Mouse (Mus musculus) left cerebral cortex, adult 8-10 months (tissue): Measurements from ENCODE around the gene Igf1r. TPM values are rescaled to one million over a fixed set of nuclear protein-coding genes. Genes with fewer than 3 reads are reported as not detected.

Experiments
- DNase-seq, 2 experiments: peaks; one replicate each; pipeline ENCODE4 v3.0.0; 2022; ENCODE audit warnings: low spot score in 2 of 2
- total RNA-seq, 4 experiments: library from RNA; stranded (reverse); gene quantifications; 2 replicates each; pipeline ENCODE4 v1.2.4; 2022

Gene Igf1r
- total RNA-seq, 4 experiments from 2014 or later, result 43.3 to 49.3 (median 44.0) TPM

DNA sequence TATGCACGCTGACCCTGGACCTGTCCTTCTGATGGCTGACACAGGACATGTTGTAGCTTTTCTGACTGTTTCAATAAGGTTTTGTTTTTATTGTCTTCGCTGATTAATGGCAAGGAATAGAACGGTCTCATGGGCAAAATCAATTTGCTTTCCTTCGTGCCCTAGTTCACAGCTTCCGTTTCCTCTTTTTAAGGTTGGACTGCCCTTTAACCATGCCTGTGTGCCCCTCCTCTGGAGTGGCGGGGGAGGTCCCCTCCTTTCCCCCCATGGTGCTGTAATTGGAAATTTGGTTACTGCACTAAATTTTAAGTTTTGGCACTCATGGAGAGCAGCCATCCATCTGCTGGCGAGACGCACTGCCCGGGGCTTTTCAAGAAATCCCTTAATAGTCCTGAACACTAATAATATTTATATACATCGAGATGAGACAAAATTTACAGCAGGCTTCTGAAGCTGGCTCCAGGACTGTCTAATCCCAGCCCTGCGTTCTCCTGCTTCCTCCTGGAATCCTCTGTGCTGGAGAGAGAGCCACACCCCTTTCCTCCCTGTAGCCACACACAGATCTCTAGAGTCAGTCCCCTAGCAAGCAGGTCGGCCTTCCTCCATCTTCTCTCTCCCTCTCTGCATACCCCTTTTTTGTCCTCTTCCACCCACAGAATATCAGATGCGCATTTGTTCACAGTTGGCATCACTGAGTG lies 207.6 kb downstream of the Igf1r start:
- no peak for DNase-seq

DNA sequence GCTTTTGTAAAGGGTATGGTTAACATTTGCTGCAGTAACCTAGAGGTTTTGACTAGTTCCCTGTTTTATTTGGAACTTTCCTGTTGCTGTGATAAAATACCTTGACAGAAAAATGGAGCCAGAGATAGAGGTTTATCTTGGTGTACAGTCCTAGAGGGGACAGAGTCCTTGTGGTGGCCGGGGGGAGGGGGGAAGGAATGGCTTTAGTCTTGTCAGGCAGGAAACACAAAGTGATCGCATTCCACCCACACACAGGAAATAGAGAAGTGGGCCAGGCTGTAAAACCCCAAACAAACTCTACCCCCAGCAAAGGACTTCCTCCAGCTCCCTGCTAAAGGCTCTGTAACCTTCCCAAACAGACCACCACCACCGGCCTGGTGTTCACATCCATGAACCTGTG lies 211.4 kb downstream of the Igf1r start:
- no peak for DNase-seq

DNA sequence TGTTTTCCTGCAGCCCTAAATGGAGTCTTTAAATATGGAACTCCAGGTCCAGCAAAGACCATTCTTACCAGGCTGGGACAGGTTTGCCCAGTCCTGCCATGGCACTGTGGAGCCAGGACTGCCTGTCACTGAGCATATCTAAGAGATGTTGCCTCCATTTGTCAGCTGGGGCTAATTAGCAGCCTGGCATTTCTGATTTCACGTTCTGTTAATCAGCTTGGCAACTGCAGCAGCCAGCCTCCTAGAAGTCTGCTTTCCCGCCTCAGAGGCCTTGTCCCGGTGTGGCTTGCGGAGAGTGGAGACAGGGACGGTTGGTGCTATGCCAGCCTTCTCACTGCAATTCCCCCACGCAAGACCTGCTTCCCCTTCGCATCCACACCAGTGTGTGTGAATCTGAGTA lies 220.1 kb downstream of the Igf1r start:
- DNase-seq, result no peak

DNA sequence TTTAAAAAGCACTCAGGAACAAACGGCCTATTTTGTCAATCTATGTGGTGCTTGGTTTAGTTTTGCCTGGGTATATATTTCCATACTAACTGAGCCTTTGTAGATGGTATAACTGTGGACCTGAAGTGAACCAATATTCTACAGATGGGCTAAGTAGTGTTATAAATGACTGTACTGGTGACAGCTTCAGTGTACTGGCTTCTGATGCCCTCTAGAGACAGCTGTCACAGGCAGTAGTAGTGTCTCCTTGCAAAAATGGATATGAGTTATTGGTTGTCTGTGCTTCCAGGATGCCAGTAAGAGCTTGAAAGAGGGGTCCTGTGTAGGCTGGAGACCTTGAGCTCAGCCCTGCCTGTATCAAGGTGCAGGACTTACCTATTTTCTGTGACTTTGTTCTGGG lies 227.0 kb downstream of the Igf1r start:
- no peak for DNase-seq

DNA sequence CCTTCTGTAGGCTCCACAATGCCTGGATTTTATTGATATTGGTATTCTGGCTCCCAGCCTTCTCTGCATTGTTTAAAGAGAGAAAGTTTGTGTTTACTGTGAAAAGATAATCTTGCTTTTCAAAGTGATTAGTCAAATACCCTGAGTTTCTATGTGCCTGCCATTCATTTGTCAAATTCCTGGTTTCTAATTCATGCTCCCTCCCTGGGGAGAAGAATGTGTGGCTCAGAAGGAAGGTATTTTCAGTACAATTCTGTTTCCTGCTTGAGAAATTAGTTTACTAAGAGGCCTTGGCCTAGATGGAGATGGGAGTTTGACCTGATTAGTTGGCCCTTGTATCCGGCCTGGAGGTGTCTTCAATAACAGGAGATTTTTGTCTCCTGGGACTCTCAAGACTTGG lies 228.5 kb downstream of the Igf1r start:
- no peak for DNase-seq

DNA sequence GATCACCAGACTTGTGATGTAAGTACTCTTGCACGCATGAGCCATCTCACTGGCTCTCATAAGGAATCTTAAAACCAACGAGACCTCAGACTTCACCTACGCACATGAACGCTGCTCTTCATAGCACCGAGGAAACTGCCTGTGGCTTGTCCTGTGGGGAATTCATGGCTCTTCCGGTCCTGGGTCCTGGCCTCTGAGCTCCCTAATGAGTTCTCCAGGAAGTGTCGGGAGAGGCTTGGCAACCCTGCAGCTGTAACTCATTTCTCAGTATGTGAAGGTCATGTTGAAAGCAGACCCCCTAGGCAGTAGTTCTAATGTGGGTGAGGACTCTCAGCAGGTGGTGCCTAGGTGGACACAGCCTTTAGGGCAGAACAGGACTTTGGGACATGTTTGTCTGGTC lies 229.4 kb downstream of the Igf1r start:
- no peak for DNase-seq

DNA sequence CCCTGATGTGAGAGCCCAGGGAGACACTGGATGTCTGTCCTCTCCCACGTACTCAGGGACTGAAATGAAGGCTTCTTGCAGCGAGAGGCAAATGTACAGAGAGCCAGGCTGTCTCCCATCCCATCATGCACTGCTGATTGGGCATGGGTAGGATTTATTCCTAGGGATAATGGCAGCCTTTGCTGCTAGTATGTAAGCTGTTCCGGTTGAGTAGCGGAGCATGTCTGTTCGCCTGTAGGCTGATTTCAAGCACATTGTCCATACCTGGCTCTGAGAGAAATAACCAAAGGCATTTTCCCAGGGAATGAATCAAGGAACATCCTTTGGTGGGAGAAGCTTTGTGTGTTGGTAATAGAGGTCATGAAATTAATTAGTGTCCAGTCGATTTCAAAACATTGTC lies 230.1 kb downstream of the Igf1r start:
- DNase-seq, result no peak

DNA sequence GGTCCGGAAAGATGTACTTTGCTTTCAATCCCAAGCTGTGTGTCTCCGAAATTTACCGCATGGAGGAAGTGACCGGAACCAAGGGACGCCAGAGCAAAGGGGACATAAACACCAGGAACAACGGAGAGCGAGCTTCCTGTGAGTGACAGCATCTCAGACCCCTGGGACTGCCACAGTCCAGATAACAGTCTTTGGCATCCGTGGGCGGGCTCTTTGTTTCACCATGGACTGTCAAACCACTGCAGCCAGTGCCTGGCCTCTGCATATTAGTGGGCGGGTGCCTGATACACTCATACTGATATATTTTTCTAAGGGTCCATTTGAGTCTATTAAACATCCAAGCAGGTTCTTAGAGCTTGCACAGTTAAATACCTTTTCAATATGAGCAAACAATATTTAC lies 230.8 kb downstream of the Igf1r start:
- DNase-seq, result no peak

DNA sequence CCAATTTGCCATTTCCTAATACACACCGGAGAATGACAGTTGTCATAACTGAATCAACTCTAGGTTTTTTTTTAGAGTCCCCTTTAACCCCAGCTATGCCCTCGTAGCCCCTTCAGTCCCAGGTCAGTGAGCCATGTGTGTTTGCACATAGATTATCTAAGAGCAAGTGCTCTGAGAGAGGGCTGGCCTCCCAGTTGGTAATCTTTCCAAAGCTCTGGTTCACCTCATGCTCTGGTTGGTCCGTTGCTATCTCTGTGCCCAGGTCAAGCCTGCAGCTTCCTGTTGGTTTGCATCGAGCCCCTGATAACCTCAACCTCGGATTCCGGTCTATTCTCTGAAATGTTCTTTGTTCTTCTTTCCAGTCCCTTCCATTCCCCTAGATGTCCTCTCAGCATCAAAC lies 236.6 kb downstream of the Igf1r start:
- DNase-seq, result no peak

DNA sequence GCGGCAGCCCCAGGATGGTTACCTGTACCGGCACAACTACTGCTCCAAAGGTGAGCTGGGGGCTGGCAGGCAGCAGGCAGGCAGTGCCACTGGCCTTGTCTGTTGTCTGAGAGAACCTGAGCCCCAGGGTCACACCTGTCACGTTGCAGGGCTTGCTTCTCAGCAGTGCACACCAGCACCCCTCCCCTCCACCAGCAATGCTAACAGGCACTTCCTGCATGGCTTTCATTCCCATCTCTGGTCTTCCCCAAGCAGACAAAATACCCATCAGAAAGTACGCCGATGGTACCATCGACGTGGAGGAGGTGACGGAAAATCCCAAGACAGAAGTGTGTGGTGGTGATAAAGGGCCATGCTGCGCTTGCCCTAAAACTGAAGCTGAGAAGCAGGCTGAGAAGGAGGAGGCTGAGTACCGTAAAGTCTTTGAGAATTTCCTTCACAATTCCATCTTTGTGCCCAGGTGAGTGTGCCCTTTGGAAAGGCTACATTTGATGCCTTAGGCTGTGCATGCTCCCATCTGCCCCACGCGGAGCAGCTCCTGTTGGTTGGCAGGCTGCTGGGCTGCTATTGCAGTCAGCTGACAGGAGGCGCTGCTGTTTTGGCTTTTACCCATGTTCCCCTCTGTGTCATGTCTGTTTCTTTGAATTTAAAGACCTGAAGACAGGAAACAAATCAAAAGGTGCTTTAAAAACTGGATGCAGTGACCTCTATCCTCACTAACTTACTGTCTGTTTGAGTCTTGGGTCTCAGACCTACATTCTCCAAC lies 237.2 kb downstream of the Igf1r start:
- no peak for DNase-seq

DNA sequence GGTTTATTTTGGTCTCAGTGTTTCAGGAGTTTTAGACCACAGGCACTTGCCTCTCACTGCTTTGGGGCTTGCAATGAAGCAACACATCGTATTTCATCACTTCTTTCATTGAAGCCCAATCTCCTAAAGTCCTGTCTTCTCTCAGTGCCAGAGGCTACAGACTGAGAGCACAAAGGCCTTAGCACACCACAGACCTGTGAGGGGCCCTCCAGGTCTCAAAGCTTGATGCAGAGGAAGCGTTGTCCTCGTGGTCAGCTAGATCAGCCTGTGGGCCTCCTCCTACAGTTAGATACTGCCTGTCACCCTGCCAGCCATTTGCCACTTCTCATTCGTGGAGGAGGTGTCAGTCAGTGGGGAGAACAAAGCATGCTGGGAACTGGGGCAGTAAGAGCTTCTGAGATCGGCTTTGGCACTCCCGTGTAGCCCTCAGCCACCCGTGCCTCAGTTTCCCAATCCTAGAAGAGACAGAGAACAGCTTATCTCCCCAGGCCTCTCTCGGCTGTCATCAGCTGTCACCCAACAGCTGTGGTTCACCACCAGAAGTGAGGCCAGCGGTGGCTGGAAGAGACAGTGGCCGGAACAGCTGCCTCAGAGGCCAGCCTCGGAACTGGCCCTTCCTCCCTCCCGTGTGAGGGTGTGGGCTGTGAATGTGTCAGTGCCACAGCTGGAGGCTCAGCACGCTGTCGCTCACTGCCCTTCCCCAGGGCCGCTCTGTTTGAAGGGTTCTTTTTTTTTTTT lies 241.5 kb downstream of the Igf1r start:
- no peak for DNase-seq

DNA sequence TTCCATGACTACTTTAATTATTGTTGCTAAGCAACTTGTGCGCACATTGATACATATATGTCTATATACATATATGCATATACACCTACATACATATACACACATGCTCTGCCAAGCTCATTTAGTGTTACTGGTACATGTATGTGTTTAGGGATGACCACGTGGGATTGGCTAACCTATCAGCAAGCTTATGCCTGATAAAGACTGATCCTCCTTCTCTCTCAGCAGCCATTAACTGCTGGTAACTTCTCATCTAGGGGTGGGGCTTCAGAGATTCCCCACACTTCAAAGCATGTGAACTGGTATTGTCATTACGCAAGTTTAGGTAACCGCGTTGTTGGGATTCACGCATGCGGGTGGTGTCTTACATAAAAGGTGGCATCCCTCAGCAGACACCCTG lies 247.0 kb downstream of the Igf1r start:
- DNase-seq, result no peak

DNA sequence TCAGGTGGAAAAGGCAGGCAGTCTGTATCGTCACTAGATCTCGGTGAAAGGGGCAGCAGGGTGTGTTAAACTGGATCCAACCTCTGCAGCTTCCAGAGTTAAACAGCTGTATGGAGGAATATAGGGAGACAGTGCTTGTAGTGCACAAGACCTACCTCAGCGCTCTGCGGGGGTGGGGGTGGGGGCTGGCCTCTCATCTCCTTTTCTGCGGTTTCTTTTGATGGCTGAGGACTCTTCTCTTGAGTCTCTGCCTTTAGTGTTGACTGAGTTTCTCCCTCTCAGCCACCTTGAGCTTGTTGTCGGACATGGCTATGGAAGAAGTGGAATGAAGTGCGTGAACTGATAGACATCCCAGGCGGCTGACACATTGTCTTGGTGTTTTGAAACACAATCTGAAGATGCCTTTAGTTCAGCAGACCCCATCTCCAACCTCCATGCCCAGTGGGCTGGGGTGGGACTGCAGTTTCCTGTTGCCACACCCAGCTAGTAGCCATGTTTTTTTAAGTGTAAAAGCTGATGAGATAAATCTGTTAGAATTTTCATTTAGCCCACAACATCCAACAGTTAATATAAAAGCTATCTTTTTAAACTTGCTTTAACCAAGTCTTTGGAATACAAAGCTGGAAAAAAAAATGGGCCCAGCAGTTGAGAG lies 253.3 kb downstream of the Igf1r start:
- no peak for DNase-seq

DNA sequence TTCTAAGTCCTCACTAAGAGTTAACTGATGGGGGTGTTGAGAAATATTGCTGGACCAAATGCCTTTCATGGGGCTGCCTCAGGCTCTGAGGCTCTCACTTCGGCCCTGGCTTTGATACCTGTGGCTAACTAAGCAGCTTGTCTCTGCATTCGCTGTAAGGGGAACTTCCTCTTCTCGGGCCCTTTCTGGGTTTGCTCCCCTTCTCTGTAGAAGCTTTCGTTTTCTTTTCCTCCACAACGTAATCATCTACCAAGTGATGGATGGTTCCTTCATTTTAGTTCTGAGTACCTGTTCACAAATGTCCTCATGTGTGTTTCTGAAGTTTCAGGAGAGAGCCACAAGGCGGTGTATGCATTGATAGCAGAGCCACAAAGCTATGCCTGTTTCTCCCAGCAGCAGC lies 256.4 kb downstream of the Igf1r start:
- no peak for DNase-seq

DNA sequence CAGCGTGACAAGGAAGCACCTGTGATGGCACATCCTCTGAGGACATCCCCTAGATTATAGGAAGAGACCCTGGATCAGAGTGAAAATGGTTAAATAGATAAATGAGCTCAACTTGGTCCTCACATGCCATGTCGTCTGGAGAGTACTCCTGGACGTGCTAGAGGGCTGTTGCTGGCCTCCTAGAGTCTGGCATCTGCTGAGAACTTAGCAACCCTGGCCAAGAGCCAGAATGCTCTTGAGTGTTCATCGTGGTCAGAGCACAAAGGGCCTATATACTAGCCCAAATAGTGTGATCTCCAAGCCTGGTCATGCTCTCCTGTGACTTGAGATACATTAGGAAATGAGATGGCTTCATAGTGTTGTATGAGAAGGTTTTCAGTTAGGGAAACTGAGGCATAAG lies 257.8 kb downstream of the Igf1r start:
- no peak for DNase-seq

DNA sequence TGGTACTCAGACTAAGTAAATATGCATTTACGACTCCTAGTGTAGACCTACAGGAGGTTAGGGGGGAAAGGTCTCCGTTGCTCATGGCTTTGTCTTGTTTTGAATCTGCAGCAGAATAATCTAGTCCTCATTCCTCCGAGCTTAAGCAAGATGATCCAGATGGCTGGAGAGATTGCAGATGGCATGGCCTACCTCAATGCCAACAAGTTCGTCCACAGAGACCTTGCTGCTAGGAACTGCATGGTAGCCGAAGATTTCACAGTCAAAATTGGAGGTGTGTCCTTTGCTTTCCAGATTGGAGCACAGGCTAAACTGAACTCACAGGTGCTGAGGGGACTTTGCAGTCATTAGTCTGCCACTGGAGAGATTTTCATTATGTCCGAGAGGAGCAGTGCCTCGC lies 259.3 kb downstream of the Igf1r start:
- DNase-seq, result no peak

DNA sequence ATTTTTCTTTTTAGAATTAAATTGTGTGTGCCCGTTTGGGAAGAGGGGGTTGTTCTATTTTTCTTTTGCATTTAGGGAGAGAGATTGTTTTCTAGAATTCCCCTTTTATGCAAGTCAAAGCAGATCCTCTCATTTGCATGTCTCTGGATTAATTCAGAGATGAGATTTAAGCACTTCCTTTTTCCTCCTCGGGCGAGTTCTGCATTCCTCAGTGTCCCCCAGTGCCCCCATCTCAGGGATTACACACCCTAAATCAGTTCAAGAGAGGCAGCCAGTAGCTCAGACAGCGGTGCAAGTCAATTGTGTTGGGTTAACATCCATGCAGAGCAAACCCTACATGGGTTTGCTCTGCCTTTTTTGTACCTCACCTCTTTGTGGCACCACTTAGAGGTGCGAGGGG lies 261.2 kb downstream of the Igf1r start:
- no peak for DNase-seq

DNA sequence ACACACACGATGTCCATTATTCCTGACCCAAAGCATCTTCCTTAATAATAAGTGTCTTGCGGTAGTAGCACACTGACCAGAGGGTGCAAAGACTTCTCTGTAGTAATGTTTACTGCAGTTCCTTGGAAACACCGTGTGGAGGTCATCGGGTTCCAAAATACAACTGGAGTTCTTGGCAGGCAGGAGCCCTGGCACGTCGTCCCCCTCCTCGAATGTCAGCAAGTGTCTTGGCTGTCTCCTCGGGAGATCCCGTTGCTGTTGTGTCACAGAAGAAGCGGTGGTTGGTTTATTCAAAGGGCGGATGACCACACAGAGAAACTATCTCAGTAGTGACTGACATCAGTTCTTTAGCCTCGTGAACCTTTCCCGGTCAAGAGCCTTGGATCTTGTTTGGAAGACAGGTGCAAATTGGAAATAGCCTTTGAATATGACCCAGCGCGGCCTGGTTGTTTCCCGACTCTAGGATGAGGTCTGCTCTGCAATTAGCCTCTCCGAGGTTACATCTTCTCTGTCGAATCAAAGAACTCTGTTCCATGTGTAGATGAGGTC lies 263.0 kb downstream of the Igf1r start:
- DNase-seq, result no peak

DNA sequence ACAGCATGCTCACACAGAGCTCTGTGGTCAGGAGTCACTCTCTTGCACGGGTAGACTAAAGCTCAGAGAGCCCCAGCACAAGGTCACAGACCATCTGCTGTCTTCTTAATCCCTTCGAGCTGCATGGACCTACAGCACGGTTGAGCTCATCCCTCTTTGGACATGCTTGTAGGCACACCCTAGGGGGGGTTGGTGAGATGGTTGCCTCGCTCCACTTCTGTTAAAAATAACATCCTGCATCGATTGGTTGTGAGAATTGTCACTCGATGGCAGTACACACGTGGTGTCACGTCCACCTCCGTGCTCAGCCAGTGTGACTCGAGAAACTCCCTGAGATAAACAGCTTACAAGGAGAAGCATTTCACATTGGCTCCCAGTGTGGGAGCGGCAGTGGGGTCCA lies 266.3 kb downstream of the Igf1r start:
- no peak for DNase-seq

DNA sequence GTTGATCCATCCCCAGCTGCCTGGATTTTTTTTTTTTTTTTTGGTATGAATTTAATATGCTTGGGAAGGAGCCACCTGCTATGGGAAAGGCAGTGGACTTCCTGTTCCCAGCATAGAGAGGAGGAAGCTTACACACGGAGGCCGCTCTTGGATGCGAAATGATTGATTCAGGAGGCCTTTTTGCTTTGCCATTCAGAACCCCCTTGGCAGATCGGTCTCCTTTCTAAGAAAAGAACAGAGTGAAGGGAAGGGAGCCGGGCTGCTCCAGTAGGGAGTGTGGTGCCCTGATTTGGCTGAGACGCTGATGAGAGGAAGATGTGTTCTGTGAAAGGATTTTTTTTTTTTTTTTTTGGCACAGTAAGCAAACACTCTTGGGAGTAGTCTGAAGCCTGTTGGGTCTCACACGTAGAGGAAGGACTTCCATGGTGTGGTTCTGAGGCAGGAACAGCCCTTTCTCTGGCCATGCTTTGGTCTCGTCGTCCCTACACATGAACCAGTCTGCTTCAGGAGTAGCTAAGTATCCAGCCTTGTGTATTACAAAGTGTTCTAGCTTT lies 269.1 kb downstream of the Igf1r start:
- peak in 1 of 2 experiments; percentile 41 for DNase-seq

DNA sequence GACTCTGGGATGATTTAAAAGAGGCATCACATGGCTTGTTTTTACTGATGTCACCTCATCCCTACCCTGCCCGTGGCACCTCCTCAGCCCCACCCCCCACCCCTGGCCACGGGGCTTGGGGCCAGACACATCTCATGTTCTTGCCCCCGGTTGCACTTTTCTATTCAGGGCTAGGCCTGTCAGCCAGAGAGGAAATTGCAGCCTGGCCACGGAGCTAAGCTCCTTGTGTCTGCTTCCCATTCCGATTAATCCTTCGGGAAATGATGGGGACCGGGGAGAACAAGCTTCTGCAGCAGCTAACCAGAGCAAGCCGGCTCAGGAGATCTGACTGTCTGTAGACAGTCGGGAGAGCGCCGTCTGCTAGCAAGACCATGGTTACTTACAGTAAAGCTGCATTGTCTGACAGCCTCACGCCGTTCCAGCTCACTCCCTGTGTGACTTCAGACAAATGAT lies 270.8 kb downstream of the Igf1r start:
- no peak for DNase-seq
